Mouse (Mus musculus): Measurements from ENCODE around the gene Pes1.

The Pes1 gene

GRCm38 (mm10) chr11:3963155-3963554, 620 bp upstream of the Pes1 start:
- no peak for ATAC-seq (ENCODE audit: low TSS enrichment)

- no peak for ATAC-seq (ENCODE audit: low TSS enrichment)
Measured at GRCm38 (mm10) chr11:3964416-3965172, 819 bp downstream of the Pes1 start.

GRCm38 (mm10) chr11:3969837-3970236, 6.1 kb downstream of the Pes1 start:
- peak; percentile 44; the same call in 1 of the 2 replicates for ATAC-seq (ENCODE audit: low TSS enrichment)

- no peak for ATAC-seq (ENCODE audit: low TSS enrichment)
Measured at GRCm38 (mm10) chr11:3970361-3970760, 6.6 kb downstream of the Pes1 start.

GRCm38 (mm10) chr11:3973081-3973480, 9.3 kb downstream of the Pes1 start:
- no peak for ATAC-seq (ENCODE audit: low TSS enrichment)

- no peak for ATAC-seq (ENCODE audit: low TSS enrichment)
Measured at GRCm38 (mm10) chr11:3974311-3974710, 10.5 kb downstream of the Pes1 start.

GRCm38 (mm10) chr11:3976678-3977077, 12.9 kb downstream of the Pes1 start, which contains the start of gene 4930556J24Rik:
Gene 4930556J24Rik, minus strand, starts transcription at chr11:3976778.
- ATAC-seq (ENCODE audit: low TSS enrichment) = no peak

- no peak for ATAC-seq (ENCODE audit: low TSS enrichment)
Measured at GRCm38 (mm10) chr11:3978421-3978820, 14.6 kb downstream of the Pes1 start.

- ATAC-seq (ENCODE audit: low TSS enrichment) = no peak
Measured at GRCm38 (mm10) chr11:3981536-3981935, 17.8 kb downstream of the Pes1 start.

GRCm38 (mm10) chr11:3982275-3983209, 18.8 kb downstream of the Pes1 start:
- no peak for ATAC-seq (ENCODE audit: low TSS enrichment)

GRCm38 (mm10) chr11:3983291-3983862, 19.6 kb downstream of the Pes1 start, which contains the start of gene Gal3st1:
Gene Gal3st1, plus strand, starts transcription at chr11:3983636.
- ATAC-seq (ENCODE audit: low TSS enrichment) = peak; percentile 68

GRCm38 (mm10) chr11:3983863-3984745, 20.3 kb downstream of the Pes1 start:
- peak; percentile 48; the same call in 1 of the 2 replicates for ATAC-seq (ENCODE audit: low TSS enrichment)

- peak; percentile 77; the same call in 1 of the 2 replicates for ATAC-seq (ENCODE audit: low TSS enrichment)
Measured at GRCm38 (mm10) chr11:3989748-3990147, 26.0 kb downstream of the Pes1 start.

GRCm38 (mm10) chr11:3993132-3993531, 29.4 kb downstream of the Pes1 start:
- ATAC-seq (ENCODE audit: low TSS enrichment) = no peak

- ATAC-seq (ENCODE audit: low TSS enrichment) = no peak
Measured at GRCm38 (mm10) chr11:3993914-3994313, 30.1 kb downstream of the Pes1 start.

GRCm38 (mm10) chr11:3995511-3995910, 31.7 kb downstream of the Pes1 start:
- ATAC-seq (ENCODE audit: low TSS enrichment) = no peak

GRCm38 (mm10) chr11:3996840-3997239, 33.1 kb downstream of the Pes1 start:
- ATAC-seq (ENCODE audit: low TSS enrichment) = no peak

GRCm38 (mm10) chr11:3997978-3998720, 34.4 kb downstream of the Pes1 start:
- no peak; the same call in 1 of the 2 replicates for ATAC-seq (ENCODE audit: low TSS enrichment)

- ATAC-seq (ENCODE audit: low TSS enrichment) = no peak
Measured at GRCm38 (mm10) chr11:3999547-3999946, 35.8 kb downstream of the Pes1 start.

GRCm38 (mm10) chr11:4001603-4002002, 37.8 kb downstream of the Pes1 start:
- ATAC-seq (ENCODE audit: low TSS enrichment) = peak; percentile 70
